Mouse (Mus musculus): ENCODE results near the gene Zc3h14. TPM values are rescaled to one million over a fixed set of nuclear protein-coding genes. Genes with fewer than 3 reads are reported as not detected.

Zc3h14 gene
- total and polyA plus RNA-seq, 3 experiments, result 89.2 to 173 (median 120) TPM

GRCm38 (mm10) chr12:98741011-98741501 is 5.7 kb upstream of the Zc3h14 start:
- dilution Hi-C loops (cut with MboI; ENCODE audit: extremely low pct_ligation_motif_present, extremely low pct_unique_long_range_greater_than_20kb, low sequenced_read_pairs) (no loop called here), in situ Hi-C loops (cut with MboI; ENCODE audit: low pct_ligation_motif_present, low pct_unique_long_range_greater_than_20kb, low sequenced_read_pairs) (no loop called here)
- H3K4me1 ChIP-seq (ENCODE audit: control insufficient read depth in 1 of 2, insufficient read depth in 2 of 2), result peaks cover 0 to 13% of the 10 kb centered on the region in 2 experiments; a peak in 2 of 4 replicates
- no peak for DNase-seq (ENCODE audit: extremely low read depth)
- TF ChIP-seq SIN3A (IDR thresholded peaks at IDR 0.05; ENCODE audit: low read length) (no peak), BHLHE40 (IDR thresholded peaks at IDR 0.05; ENCODE audit: low read depth, low read length) (no peak), TCF12 (IDR thresholded peaks at IDR 0.05; ENCODE audit: low read depth, low read length) (no peak), MXI1 (IDR thresholded peaks at IDR 0.05; ENCODE audit: low read depth, low read length) (no peak), ELF1 (IDR thresholded peaks at IDR 0.05; ENCODE audit: low read depth, low read length) (no peak), EP300 (IDR thresholded peaks at IDR 0.05; ENCODE audit: low read length) (no peak), MAFK (IDR thresholded peaks at IDR 0.05; ENCODE audit: insufficient replicate concordance, low read length) (no peak), MEF2A (IDR thresholded peaks at IDR 0.05; ENCODE audit: borderline replicate concordance, low read depth, low read length) (no peak), POLR2A (IDR thresholded peaks at IDR 0.05; ENCODE audit: low read depth, low read length) (no peak), GABPA (IDR thresholded peaks at IDR 0.05; ENCODE audit: insufficient replicate concordance, low read depth, low read length) (no peak), SMC3 (IDR thresholded peaks at IDR 0.05; ENCODE audit: low read depth, low read length) (no peak), NRF1 (IDR thresholded peaks at IDR 0.05; ENCODE audit: low read depth, low read length) (no peak), JUN (IDR thresholded peaks at IDR 0.05; ENCODE audit: insufficient read depth, low read depth, low read length) (no peak), TBP (conservative IDR thresholded peaks at IDR 0.05; ENCODE audit: low read depth, low read length) (no peak), JUND (conservative IDR thresholded peaks at IDR 0.05; ENCODE audit: low read depth, low read length) (no peak), USF1 (IDR thresholded peaks at IDR 0.05; ENCODE audit: low read depth, low read length) (no peak), RCOR1 (conservative IDR thresholded peaks at IDR 0.05; ENCODE audit: low read depth, low read length) (no peak), MYC (IDR thresholded peaks at IDR 0.05; ENCODE audit: low read depth, low read length) (no peak), CHD2 (IDR thresholded peaks at IDR 0.05; ENCODE audit: low read length) (no peak)
- no peaks in the 10 kb centered on the region for H3K79me2 ChIP-seq (replicated peaks; ENCODE audit: control insufficient read depth, extremely low read depth, insufficient read depth, poor library complexity, severe bottlenecking)
- H3K4me2 ChIP-seq (ENCODE audit: insufficient read depth, low read depth, poor library complexity, severe bottlenecking), result no peak overlapping the region
- peaks cover 2% of the 10 kb centered on the region for H3K9me3 ChIP-seq (replicated peaks; ENCODE audit: low read length)
- no peaks in the 10 kb centered on the region for H3K36me3 ChIP-seq (replicated peaks in 1 of 2; ENCODE audit: control insufficient read depth in 1 of 2, insufficient read depth in 1 of 2, low read length in 1 of 2)
- no peak overlapping the region for H3K27ac ChIP-seq (ENCODE audit: insufficient read depth, low read depth)
- peaks cover 69% of the 10 kb centered on the region for H3K27me3 ChIP-seq (replicated peaks)
- H3K9ac ChIP-seq (ENCODE audit: insufficient read depth, low read depth), result no peak overlapping the region
- H3K4me3 ChIP-seq (replicated peaks in 1 of 3; ENCODE audit: low read depth in 2 of 3, low read length in 2 of 3, poor library complexity in 1 of 3), result no peak overlapping the region

GRCm38 (mm10) chr12:98745626-98746025 is 1.1 kb upstream of the Zc3h14 start:
- Histone ChIP-seq H3K4me1 (ENCODE audit: control insufficient read depth in 1 of 2, insufficient read depth in 2 of 2) (peaks cover 2 to 34% of the 10 kb centered on the region in 2 experiments; a peak in 2 of 4 replicates), H3K27me3 (replicated peaks) (peaks cover 29% of the 10 kb centered on the region), H3K9me3 (replicated peaks; ENCODE audit: low read length) (no peaks in the 10 kb centered on the region), H3K36me3 (replicated peaks in 1 of 2; ENCODE audit: control insufficient read depth in 1 of 2, insufficient read depth in 1 of 2, low read length in 1 of 2) (peaks cover 0 to 17% of the 10 kb centered on the region in 2 experiments), H3K79me2 (replicated peaks; ENCODE audit: control insufficient read depth, extremely low read depth, insufficient read depth, poor library complexity, severe bottlenecking) (peaks cover 32% of the 10 kb centered on the region), H3K4me3 (replicated peaks in 1 of 3; ENCODE audit: low read depth in 2 of 3, low read length in 2 of 3, poor library complexity in 1 of 3) (no peak overlapping the region), H3K27ac (ENCODE audit: insufficient read depth, low read depth) (no peak overlapping the region), H3K4me2 (ENCODE audit: insufficient read depth, low read depth, poor library complexity, severe bottlenecking) (no peak overlapping the region), H3K9ac (ENCODE audit: insufficient read depth, low read depth) (no peak overlapping the region)
- dilution Hi-C loops (cut with MboI; ENCODE audit: extremely low pct_ligation_motif_present, extremely low pct_unique_long_range_greater_than_20kb, low sequenced_read_pairs), result no loop called here
- in situ Hi-C loops (cut with MboI; ENCODE audit: low pct_ligation_motif_present, low pct_unique_long_range_greater_than_20kb, low sequenced_read_pairs), result no loop called here
- no peak for TF ChIP-seq SMC3 (IDR thresholded peaks at IDR 0.05; ENCODE audit: low read depth, low read length)
- TF ChIP-seq IRF4 (IDR thresholded peaks at IDR 0.05; ENCODE audit: low read depth, low read length), result no peak
- TF ChIP-seq MYC (IDR thresholded peaks at IDR 0.05; ENCODE audit: low read depth, low read length), result no peak
- TF ChIP-seq RCOR1 (conservative IDR thresholded peaks at IDR 0.05; ENCODE audit: low read depth, low read length), result no peak
- no peak for TF ChIP-seq BHLHE40 (IDR thresholded peaks at IDR 0.05; ENCODE audit: low read depth, low read length)
- no peak for DNase-seq (ENCODE audit: extremely low read depth)
